Mouse (Mus musculus): ENCODE results near the gene Dapp1. TPM values are rescaled to one million over a fixed set of nuclear protein-coding genes. Genes with fewer than 3 reads are reported as not detected.

The Dapp1 gene
- polyA plus RNA-seq, 1 experiment from 2014 or later: 3.8 TPM

DNA sequence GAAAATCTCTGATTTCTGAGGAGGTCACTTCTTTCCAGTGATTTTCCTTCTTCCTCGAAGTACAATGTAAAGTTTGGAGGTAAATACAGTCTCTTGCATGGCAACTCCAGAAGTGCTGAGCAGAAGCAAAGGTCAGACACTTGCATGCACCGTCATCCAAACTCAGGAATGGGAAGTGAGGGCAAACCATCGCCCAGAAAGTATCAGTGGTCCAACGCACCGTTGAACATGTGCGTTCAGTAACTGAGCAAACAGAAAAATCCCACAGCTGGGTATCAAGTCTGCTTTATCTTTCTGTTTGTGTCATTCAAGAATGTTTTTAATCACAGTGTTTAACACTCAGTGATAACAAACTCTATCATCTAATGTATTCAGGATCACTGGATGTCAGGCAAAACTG, 21.2 kb upstream of the Dapp1 start:
- Histone ChIP-seq H3K27me3 (no peaks in the 10 kb centered on the region), H3K9me3 (no peaks in the 10 kb centered on the region), H3K36me3 (replicated peaks) (no peaks in the 10 kb centered on the region), H3K4me3 (replicated peaks) (no peak overlapping the region), H3K4me1 (peaks cover 12% of the 10 kb centered on the region), H3K27ac (no peak overlapping the region), H3K9ac (no peak overlapping the region), H3K4me2 (no peak overlapping the region)
- no peak for ATAC-seq (ENCODE audit: low FRiP score)
- 93% methylated on average over 6 of the region's 6 CpGs for WGBS

GRCm38 (mm10) chr3:138001865-138002264, 20.5 kb upstream of the Dapp1 start:
- Histone ChIP-seq H3K9me3 (no peaks in the 10 kb centered on the region), H3K27ac (no peak overlapping the region), H3K9ac (no peak overlapping the region), H3K4me1 (peaks cover 12% of the 10 kb centered on the region), H3K4me2 (no peak overlapping the region), H3K4me3 (replicated peaks) (no peak overlapping the region), H3K36me3 (replicated peaks) (no peaks in the 10 kb centered on the region), H3K27me3 (no peaks in the 10 kb centered on the region)
- ATAC-seq (ENCODE audit: low FRiP score): no peak
- 82% methylated on average over 4 of the region's 4 CpGs for WGBS

- Histone ChIP-seq H3K4me3 (replicated peaks) (no peak overlapping the region), H3K9me3 (no peaks in the 10 kb centered on the region), H3K27ac (no peak overlapping the region), H3K4me1 (peaks cover 12% of the 10 kb centered on the region), H3K4me2 (no peak overlapping the region), H3K9ac (no peak overlapping the region), H3K36me3 (replicated peaks) (no peaks in the 10 kb centered on the region), H3K27me3 (no peaks in the 10 kb centered on the region)
- no peak for ATAC-seq (ENCODE audit: low FRiP score)
- 83% methylated on average over 4 of the region's 4 CpGs for WGBS
These were observed 19.4 kb upstream of the Dapp1 start for GRCm38 (mm10) chr3:138000724-138001069.

GRCm38 (mm10) chr3:138000062-138000723, 18.8 kb upstream of the Dapp1 start:
- no peaks in the 10 kb centered on the region for H3K36me3 ChIP-seq (replicated peaks)
- no peak overlapping the region for H3K27ac ChIP-seq
- no peak for ATAC-seq (ENCODE audit: low FRiP score)
- peaks cover 16% of the 10 kb centered on the region for H3K4me1 ChIP-seq
- H3K4me2 ChIP-seq: no peak overlapping the region
- no peaks in the 10 kb centered on the region for H3K27me3 ChIP-seq
- H3K9me3 ChIP-seq: no peaks in the 10 kb centered on the region
- WGBS: 92% methylated on average over 8 of the region's 8 CpGs
- no peak overlapping the region for H3K9ac ChIP-seq
- no peak overlapping the region for H3K4me3 ChIP-seq (replicated peaks)

DNA sequence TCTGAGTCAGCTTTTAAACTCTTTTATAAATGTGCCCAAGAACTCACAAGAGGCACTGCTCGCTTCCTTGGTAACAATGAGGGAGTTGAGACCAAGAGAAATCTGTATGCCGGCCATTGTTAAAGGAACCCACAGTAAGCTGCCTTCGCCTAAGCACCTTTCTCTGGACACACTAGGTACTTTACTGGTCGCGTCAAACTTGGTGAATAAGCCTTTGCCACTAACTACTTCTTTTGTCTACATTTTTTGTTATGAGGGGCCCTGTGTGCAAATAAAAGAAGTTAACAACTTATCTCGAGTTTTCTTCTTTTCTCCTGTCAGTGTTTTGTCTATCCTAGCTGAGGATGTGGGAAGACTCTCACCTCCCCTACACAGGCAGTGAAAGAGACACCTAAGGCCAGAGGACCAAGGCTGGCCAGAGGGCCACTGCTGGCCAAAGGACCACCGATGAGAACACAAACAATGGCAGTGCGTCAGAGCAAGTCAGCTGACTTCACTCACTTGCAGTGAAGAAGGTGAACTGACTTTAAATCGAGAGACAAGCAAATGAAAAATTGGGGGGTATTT, 18.0 kb upstream of the Dapp1 start:
- 0 out of 2 replicates have a peak overlapping the region, but pooled peaks have one; percentile 25 for H3K27ac ChIP-seq
- no peak overlapping the region for H3K4me3 ChIP-seq (replicated peaks)
- WGBS: 40% methylated on average over 9 of the region's 9 CpGs
- H3K36me3 ChIP-seq (replicated peaks): no peaks in the 10 kb centered on the region
- no peaks in the 10 kb centered on the region for H3K9me3 ChIP-seq
- H3K9ac ChIP-seq: no peak overlapping the region
- H3K4me2 ChIP-seq: no peak overlapping the region
- H3K4me1 ChIP-seq: peaks cover 20% of the 10 kb centered on the region
- no peaks in the 10 kb centered on the region for H3K27me3 ChIP-seq
- ATAC-seq (ENCODE audit: low FRiP score): no peak

- WGBS: 59% methylated on average over 14 of the region's 14 CpGs
- Histone ChIP-seq H3K9ac (no peak overlapping the region), H3K9me3 (no peaks in the 10 kb centered on the region), H3K36me3 (replicated peaks) (no peaks in the 10 kb centered on the region), H3K27ac (peak overlapping the region; percentile 25; the same call in 1 of the 2 replicates), H3K4me1 (peaks cover 20% of the 10 kb centered on the region), H3K4me3 (replicated peaks) (no peak overlapping the region), H3K4me2 (no peak overlapping the region), H3K27me3 (no peaks in the 10 kb centered on the region)
- no peak for ATAC-seq (ENCODE audit: low FRiP score)
These were observed 17.3 kb upstream of the Dapp1 start for GRCm38 (mm10) chr3:137998491-137999223.

- Histone ChIP-seq H3K4me3 (replicated peaks) (no peak overlapping the region), H3K9ac (no peak overlapping the region), H3K4me1 (peaks cover 20% of the 10 kb centered on the region), H3K36me3 (replicated peaks) (no peaks in the 10 kb centered on the region), H3K27ac (no peak overlapping the region), H3K4me2 (no peak overlapping the region), H3K27me3 (no peaks in the 10 kb centered on the region), H3K9me3 (no peaks in the 10 kb centered on the region)
- no peak for ATAC-seq (ENCODE audit: low FRiP score)
- WGBS: 46% methylated on average over 7 of the region's 7 CpGs
These were observed 14.1 kb upstream of the Dapp1 start for GRCm38 (mm10) chr3:137995486-137995885.

GRCm38 (mm10) chr3:137994196-137994595, 12.9 kb upstream of the Dapp1 start:
- Histone ChIP-seq H3K4me1 (peaks cover 17% of the 10 kb centered on the region), H3K4me3 (replicated peaks) (no peak overlapping the region), H3K27ac (no peak overlapping the region), H3K36me3 (replicated peaks) (no peaks in the 10 kb centered on the region), H3K9me3 (no peaks in the 10 kb centered on the region), H3K9ac (no peak overlapping the region), H3K27me3 (no peaks in the 10 kb centered on the region), H3K4me2 (no peak overlapping the region)
- WGBS: 85% methylated on average over 2 of the region's 2 CpGs
- no peak for ATAC-seq (ENCODE audit: low FRiP score)

DNA sequence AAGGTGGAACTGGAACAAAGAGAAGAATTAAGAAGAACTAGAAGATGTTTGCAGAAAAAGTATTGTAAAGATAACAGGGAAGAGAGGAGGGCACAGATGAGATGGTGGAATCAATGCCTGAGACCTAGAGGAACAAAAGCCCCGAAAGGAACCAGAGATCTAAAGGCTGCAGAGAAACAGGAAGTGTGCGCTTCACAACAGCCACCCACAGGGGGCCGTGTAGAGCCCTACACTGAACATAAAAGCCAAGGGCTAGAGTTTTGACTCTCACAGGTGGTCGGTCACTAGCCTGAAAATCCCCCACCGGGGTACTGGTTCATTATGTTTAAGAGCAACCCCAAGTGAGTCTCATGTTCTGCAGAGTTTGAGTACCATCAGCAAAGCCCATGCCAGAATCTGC, 11.0 kb upstream of the Dapp1 start:
- 83% methylated on average over 5 of the region's 5 CpGs for WGBS
- ATAC-seq (ENCODE audit: low FRiP score): no peak

DNA sequence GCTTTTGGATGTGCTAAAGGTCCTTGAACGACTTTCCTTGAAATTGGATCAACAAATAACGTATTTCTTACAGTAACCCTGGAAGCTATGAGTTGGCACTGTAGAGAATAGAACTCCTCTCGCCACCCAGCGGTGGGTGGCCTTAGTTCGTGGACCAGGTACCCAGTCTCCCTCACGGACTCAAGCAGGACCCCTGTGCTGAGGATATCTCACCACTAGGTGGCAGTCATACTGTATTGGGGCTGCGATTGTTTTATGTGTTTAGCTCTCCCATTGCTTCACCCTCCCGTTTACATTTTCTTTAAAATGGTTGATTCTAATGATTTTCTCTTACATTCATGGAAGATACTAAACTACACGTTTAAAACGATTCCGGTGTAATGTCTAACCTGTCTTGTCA, 9.8 kb upstream of the Dapp1 start:
- Histone ChIP-seq H3K27me3 (no peaks in the 10 kb centered on the region), H3K27ac (no peak overlapping the region), H3K9me3 (no peaks in the 10 kb centered on the region), H3K36me3 (replicated peaks) (no peaks in the 10 kb centered on the region), H3K4me1 (peaks cover 8% of the 10 kb centered on the region; the same call in 1 of the 2 replicates), H3K9ac (no peak overlapping the region), H3K4me2 (no peak overlapping the region), H3K4me3 (replicated peaks) (no peak overlapping the region)
- ATAC-seq (ENCODE audit: low FRiP score): peak; percentile 80
- 18% methylated on average over 11 of the region's 11 CpGs for whole genome bisulfite sequencing

More for the DNA sequence above, 11.0 kb upstream of the Dapp1 start:
- H3K27me3 ChIP-seq: no peaks in the 10 kb centered on the region
- no peak overlapping the region for H3K9ac ChIP-seq
- H3K36me3 ChIP-seq (replicated peaks): no peaks in the 10 kb centered on the region
- H3K4me1 ChIP-seq: peaks cover 8% of the 10 kb centered on the region; the same call in 1 of the 2 replicates
- no peak overlapping the region for H3K27ac ChIP-seq
- H3K9me3 ChIP-seq: no peaks in the 10 kb centered on the region
- H3K4me3 ChIP-seq (replicated peaks): no peak overlapping the region
- no peak overlapping the region for H3K4me2 ChIP-seq

DNA sequence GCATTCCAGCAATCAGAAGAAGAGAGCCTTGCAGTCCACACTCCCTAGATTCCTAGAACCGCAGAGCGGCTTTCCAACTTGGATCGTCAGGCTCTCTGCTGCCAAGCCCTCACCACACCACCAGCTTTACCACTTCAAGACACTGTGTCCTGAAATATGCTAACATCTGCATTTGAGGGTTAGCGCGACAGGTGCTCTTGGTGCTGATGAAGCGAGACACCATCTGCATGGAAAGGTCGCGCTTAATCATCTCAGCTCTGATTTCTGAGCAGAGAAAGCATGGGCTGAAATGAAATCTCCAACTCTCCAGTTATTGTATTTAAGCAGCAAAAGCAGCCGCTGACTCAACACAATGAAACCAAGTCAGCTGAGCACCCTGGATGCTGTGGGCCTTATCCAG, 8.1 kb upstream of the Dapp1 start:
- no peak overlapping the region for H3K4me3 ChIP-seq (replicated peaks)
- 97% methylated on average over 9 of the region's 9 CpGs for whole genome bisulfite sequencing

GRCm38 (mm10) chr3:137980435-137981381, 637 bp downstream of the Dapp1 start:
- Histone ChIP-seq H3K9me3 (no peaks in the 10 kb centered on the region), H3K4me1 (peaks cover 25% of the 10 kb centered on the region), H3K4me2 (peak overlapping the region; percentile 47), H3K36me3 (replicated peaks) (no peaks in the 10 kb centered on the region), H3K9ac (0 out of 2 replicates have a peak overlapping the region, but pooled peaks have one; percentile 36), H3K4me3 (replicated peaks) (peak overlapping the region; percentile 26), H3K27ac (no peak overlapping the region), H3K27me3 (0 out of 2 replicates have a peak, but pooled peaks cover 5% of the 10 kb centered on the region)
- WGBS: 34% methylated on average over 15 of the region's 15 CpGs
- ATAC-seq (ENCODE audit: low FRiP score): no peak

More for the DNA sequence above, 8.1 kb upstream of the Dapp1 start:
- Histone ChIP-seq H3K36me3 (replicated peaks) (no peaks in the 10 kb centered on the region), H3K4me2 (no peak overlapping the region), H3K4me1 (no peaks in the 10 kb centered on the region), H3K9me3 (no peaks in the 10 kb centered on the region), H3K27me3 (no peaks in the 10 kb centered on the region), H3K27ac (no peak overlapping the region), H3K9ac (no peak overlapping the region)
- no peak for ATAC-seq (ENCODE audit: low FRiP score)
